Mouse (Mus musculus): Measurements from ENCODE around the gene H2-Aa. TPM values are rescaled to one million over a fixed set of nuclear protein-coding genes. Genes with fewer than 3 reads are reported as not detected.
"Not testable (repeated sequence)": the region's sequence is repeated elsewhere in the genome, so short reads cannot be mapped to it uniquely, and the experiment has no call there.

H2-Aa gene
- 1 to 10 TPM in 1 of 2 experiments, under 1 TPM in 1; 0.68 to 1.2 TPM for total RNA-seq (2021)

GRCm38 (mm10) chr17:34287648-34288047 is at the start of gene H2-Aa:
H2-Aa (minus strand) TSS chr17:34287823.
- peak; percentile 53 for DNase-seq
- intact Hi-C loops (cut with DNase I): no loop called here

- intact Hi-C loops (cut with DNase I): no loop called here
- DNase-seq: no peak
Measured at GRCm38 (mm10) chr17:34331200-34331599, 43.6 kb upstream of the H2-Aa start.

DNA sequence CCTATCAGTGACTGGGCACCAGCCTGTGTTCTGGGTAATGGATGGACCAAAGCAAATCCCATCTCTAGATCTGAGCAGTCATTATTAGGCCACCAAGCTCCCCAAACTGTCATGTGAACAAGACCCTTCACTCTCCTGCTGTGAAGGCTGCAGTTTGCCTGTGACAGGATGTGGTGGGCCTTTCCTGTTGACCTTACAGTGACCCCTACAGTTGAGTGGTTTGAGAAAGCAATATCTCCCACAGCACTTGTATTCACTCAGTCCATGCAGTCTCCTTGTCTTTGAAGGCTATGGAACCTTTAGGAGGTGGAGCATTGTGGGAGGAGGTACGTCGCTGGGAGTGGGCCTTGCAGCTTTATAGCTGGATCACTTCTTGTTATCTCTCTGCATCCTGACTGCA is 42.2 kb upstream of the H2-Aa start:
- no peak for DNase-seq
- intact Hi-C loops (cut with DNase I): no loop called here

DNA sequence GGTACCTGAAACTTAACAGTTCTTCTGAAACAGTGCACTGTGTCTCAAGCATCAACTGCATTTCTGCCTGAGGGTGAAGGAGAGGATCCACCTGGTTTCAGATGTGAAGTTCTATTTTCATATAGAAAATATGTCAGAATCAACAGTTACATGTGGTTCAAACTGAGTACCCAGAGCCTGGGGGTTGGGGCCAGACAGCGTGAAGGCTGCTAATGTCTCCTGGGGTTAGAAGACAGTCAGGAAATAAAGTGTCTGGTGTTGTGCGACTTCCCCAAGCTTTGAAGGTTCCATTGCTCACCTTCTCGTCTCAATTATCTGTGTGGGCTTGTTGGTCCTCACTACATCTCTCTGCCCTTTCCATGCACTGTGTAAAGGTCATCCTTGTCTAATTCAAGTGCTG is 38.8 kb upstream of the H2-Aa start:
- intact Hi-C loops (cut with DNase I): no loop called here

GRCm38 (mm10) chr17:34325436-34325835 is 37.8 kb upstream of the H2-Aa start, which contains the start of gene H2-Eb2:
H2-Eb2 (plus strand) TSS chr17:34325665.
- no peak for DNase-seq
- intact Hi-C loops (cut with DNase I): no loop called here

More for the DNA sequence above, 38.8 kb upstream of the H2-Aa start:
- no peak for DNase-seq

- intact Hi-C loops (cut with DNase I): no loop called here
Measured at GRCm38 (mm10) chr17:34317275-34317674, 29.7 kb upstream of the H2-Aa start.

DNA sequence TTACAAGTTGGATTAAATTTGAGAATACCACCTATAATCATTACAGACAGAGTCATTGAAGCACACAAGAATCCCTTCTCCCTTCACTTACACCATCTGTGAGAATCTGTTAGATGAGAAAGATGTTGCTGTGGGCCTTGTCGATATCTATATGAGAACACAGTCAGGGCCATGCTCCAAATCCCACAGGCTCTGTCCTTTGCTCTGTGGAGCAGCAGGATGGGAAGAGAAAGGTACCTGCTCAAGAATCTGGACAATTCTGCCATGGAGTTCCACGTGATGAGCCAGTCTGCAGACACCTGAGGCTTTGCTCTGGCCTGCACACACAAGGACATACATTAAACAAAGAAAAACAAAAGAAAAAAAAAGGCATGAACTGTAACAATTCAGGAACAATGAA is 29.1 kb upstream of the H2-Aa start:
- DNase-seq: no peak
- intact Hi-C loops (cut with DNase I): no loop called here

More at GRCm38 (mm10) chr17:34317275-34317674, 29.7 kb upstream of the H2-Aa start:
- no peak for DNase-seq

GRCm38 (mm10) chr17:34315512-34315911 is 27.9 kb upstream of the H2-Aa start:
- intact Hi-C loops (cut with DNase I): no loop called here
- DNase-seq: no peak

DNA sequence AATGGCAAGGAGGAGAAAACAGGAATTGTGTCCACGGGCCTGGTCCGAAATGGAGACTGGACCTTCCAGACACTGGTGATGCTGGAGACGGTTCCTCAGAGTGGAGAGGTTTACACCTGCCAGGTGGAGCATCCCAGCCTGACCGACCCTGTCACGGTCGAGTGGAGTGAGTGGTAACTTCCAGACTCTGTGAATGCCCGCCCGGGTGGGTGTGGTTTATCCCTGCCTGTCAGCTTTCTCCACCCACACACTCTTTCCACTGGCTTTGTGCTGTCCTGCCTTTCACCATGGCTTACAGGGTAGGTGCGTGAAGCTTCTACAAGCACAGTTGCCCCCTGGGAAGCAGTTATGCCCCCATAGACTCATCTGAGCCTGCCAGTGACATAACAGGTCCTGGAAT is 26.7 kb upstream of the H2-Aa start:
- no peak for DNase-seq
- intact Hi-C loops (cut with DNase I): loop anchor here (5.0 kb wide), 1 partner anchor 52 kb away; no protein-coding TSS in a partner anchor

DNA sequence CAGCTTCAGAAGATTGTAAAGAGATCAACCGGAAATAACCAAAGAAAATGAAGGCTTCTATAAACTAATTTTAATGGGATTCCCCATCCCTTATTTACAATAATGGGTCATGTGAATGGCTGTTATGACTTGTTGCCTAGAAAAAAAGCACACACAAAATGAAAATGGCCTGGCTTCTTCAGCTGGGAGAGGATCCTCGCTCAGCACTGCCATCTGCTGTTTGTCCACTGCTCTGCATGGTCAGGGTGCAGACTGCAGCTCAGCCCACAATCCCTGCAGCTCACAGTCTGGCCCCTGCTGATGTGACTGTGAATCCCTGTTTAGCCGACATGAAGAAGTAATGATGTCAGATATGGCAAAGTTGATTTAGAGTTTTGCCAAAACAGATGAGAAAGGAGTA is 25.8 kb upstream of the H2-Aa start:
- intact Hi-C loops (cut with DNase I): loop anchor here (5.0 kb wide), 1 partner anchor 51 kb away; no protein-coding TSS in a partner anchor
- DNase-seq: peak; percentile 75

GRCm38 (mm10) chr17:34312185-34312584 is 24.6 kb upstream of the H2-Aa start:
- DNase-seq: no peak
- intact Hi-C loops (cut with DNase I): loop anchor here (5.0 kb wide), 1 partner anchor 50 kb away; no protein-coding TSS in a partner anchor

DNA sequence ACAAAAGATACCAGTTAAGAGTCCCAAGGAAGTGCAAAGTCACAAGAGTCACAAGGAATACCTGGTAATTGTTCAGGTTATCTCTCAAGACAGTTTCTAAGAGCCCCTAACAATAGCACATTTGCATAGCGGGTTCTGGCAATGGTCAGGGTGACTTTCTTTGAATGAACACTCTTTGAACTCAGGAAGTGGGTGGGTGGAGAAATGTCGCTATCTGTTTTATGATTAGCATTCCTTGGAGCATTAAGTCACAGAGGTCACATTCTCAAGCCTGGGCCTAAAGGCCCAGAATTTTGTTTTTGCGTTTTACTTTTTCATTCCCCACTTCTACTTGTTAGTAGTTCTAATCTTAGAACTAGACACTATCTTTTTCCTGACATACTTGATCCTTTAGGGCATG is 22.9 kb upstream of the H2-Aa start:
- intact Hi-C loops (cut with DNase I): loop anchor here (5.0 kb wide), 1 partner anchor 48 kb away; no protein-coding TSS in a partner anchor
- DNase-seq: not testable (repeated sequence)

- intact Hi-C loops (cut with DNase I): loop anchor here (5.0 kb wide), 2 partner anchors 48 to 58 kb away; no protein-coding TSS in a partner anchor
- DNase-seq: peak; percentile 50
Measured at GRCm38 (mm10) chr17:34309683-34310385, 22.2 kb upstream of the H2-Aa start.

DNA sequence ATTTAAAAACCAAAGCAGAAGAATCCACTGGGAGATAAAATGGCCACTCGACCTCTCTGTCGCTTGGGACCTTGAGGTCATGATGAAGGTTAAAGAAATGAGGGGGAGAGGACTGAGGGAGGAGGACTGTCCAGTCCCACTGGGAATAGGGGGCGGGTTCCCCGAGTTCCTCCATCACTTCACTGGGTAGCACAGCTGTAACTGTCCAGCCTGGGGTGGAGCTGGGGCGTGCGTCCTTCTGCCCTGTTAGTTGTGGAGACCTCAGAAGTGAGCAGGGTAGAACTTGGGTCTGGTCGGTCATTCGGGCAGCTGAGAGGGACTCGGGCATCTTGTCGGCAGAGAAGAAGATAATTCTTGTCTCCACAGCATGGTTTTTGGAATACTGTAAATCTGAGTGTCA is 21.6 kb upstream of the H2-Aa start:
- DNase-seq: no peak
- intact Hi-C loops (cut with DNase I): loop anchor here (5.0 kb wide), 1 partner anchor 57 kb away; no protein-coding TSS in a partner anchor

GRCm38 (mm10) chr17:34308161-34308560 is 20.5 kb upstream of the H2-Aa start:
- no peak for DNase-seq
- intact Hi-C loops (cut with DNase I): loop anchor here (5.0 kb wide), 1 partner anchor 56 kb away; no protein-coding TSS in a partner anchor

DNA sequence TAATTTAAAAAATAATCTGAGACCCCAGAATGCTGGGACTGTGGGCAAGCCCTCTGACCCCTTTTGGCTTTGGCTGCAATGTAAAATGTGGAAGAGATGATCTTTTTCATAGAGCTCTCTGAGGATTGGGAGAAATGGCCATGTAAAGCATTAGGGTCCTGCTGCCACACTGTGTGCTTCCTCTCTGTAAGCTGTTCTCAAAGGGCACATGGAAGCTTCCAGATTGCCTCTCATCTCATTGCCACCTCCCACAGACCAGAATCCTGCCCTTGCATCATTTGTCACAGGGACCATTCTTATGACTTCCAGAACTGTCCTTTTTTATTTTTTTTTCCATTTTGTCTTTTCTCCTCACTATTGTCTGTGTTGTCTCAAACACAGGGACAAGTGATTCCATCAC is 19.6 kb upstream of the H2-Aa start:
- DNase-seq: no peak
- intact Hi-C loops (cut with DNase I): loop anchor here (5.0 kb wide), 1 partner anchor 55 kb away; no protein-coding TSS in a partner anchor

DNA sequence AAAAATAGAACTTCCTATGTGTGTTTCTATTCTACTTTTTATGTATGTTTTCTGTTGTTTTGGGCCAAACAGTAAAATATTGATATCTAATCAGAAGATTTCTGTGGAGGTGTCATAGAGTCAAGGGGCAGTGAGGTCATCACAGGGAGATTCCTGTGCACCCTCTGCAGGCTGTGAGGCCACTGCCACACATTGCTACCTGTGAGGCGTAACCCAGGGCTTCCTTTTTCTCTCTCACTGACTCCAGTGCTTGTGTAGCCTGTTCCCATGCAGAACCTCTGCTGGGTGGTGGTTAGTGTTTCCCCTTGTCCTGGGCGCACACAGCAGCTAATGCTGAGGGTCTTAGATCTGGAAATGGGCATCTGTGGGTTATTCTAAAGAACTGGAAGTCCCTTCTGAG is 18.8 kb upstream of the H2-Aa start:
- no peak for DNase-seq
- intact Hi-C loops (cut with DNase I): loop anchor here (5.0 kb wide), 1 partner anchor 54 kb away; no protein-coding TSS in a partner anchor

DNA sequence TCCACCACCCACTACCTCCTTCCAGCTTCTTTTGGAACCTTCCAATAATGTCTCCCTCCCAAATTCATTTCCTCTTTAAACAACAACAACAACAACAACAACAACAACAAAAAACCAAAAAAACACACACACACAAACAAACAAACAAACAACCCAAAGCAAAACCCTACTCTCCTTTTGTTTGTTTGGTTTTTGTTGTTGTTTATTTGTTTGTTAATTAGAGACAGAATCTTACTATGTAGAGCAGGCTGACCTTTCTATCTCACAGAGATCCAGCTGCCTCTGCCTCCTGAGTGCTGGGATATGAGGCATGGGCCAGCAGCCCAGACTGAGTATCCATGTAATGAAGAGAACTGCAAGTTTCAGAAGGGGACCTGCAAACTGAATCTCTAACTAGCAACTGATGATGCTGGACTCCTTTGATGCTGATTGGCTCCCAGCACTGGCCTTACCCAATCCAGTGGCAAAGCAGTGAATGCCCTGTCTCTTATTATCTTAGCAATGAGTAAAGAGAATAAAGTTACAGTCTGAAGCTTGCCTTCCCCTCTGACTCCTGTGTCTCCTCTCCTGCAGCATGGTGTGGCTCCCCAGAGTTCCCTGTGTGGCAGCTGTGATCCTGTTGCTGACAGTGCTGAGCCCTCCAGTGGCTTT is 17.9 kb upstream of the H2-Aa start, which contains the start of gene H2-Eb1:
H2-Eb1 (plus strand) TSS at position 488 of the 651 bp plus-strand sequence.
- DNase-seq: peak; percentile 77
- intact Hi-C loops (cut with DNase I): loop anchor here (5.0 kb wide), 1 partner anchor 53 kb away; no protein-coding TSS in a partner anchor

- intact Hi-C loops (cut with DNase I): loop anchor here (5.0 kb wide), 1 partner anchor 52 kb away; no protein-coding TSS in a partner anchor
Measured at GRCm38 (mm10) chr17:34304751-34305150, 17.1 kb upstream of the H2-Aa start.

GRCm38 (mm10) chr17:34303789-34304188 is 16.2 kb upstream of the H2-Aa start:
- intact Hi-C loops (cut with DNase I): no loop called here

More at GRCm38 (mm10) chr17:34304751-34305150, 17.1 kb upstream of the H2-Aa start:
- DNase-seq: no peak

DNA sequence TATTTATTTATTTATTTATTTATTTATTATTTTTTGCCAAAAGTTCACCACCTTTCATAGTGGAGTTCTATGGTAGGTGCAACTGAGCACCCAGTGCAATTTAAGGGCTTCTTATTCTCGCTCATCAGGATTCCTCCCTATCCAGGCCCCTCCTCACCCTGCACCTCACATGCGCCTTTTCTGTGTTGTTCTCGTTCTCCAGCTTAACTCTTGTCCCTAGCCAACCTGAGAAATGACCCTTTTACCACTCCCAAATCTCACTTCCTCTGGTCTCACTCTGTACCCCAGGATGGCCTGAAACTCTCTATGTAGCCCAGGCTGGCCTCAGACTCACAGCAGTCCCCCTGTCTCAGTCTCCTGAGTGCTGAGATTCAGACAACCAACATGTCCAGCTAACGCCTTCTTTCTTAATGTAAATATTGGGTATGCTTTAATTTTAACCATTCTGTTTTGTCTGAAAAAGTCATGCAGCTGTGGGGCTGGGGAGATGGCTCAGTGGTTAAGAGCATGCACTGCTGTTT is 14.1 kb upstream of the H2-Aa start:
- no peak for DNase-seq
- intact Hi-C loops (cut with DNase I): no loop called here

More at GRCm38 (mm10) chr17:34303789-34304188, 16.2 kb upstream of the H2-Aa start:
- no peak for DNase-seq
